Mouse (Mus musculus) gastrocnemius, postnatal 14 days (tissue): ENCODE results near the gene Ghrhr. TPM values are rescaled to one million over a fixed set of nuclear protein-coding genes. Genes with fewer than 3 reads are reported as not detected.

Experiments
- DNase-seq: peaks from one replicate; pipeline ENCODE4 v3.0.0; 2021; ENCODE audit warnings: mixed read lengths
- intact Hi-C: fragments of 180-260 bp; cut with DNase I; formaldehyde crosslinking; loops from one replicate; pipeline ENCODE4 v1.15.1; 2025; ENCODE audit warnings: low total_unique reads
- total RNA-seq, 2 experiments: library from RNA; stranded (reverse); gene quantifications; 2 replicates each; pipeline ENCODE4 v1.2.3; 2021

Gene Ghrhr
- total RNA-seq, 2 experiments from 2014 or later, result not detected

- no peak for DNase-seq
- intact Hi-C loops, result no loop called here
Measured at GRCm38 (mm10) chr6:55350383-55350952, 25.6 kb upstream of the Ghrhr start.

GRCm38 (mm10) chr6:55351712-55352111 is 24.4 kb upstream of the Ghrhr start:
- DNase-seq, result no peak
- intact Hi-C loops, result no loop called here

- intact Hi-C loops, result no loop called here
- DNase-seq, result no peak
Measured at GRCm38 (mm10) chr6:55353711-55354445, 22.2 kb upstream of the Ghrhr start.

GRCm38 (mm10) chr6:55354456-55355117 is 21.5 kb upstream of the Ghrhr start:
- DNase-seq, result no peak
- intact Hi-C loops, result no loop called here

- intact Hi-C loops, result no loop called here
- DNase-seq, result no peak
Measured at GRCm38 (mm10) chr6:55355575-55355974, 20.5 kb upstream of the Ghrhr start.

- intact Hi-C loops, result no loop called here
- DNase-seq, result no peak
Measured at GRCm38 (mm10) chr6:55356017-55356703, 19.9 kb upstream of the Ghrhr start.

- no peak for DNase-seq
- intact Hi-C loops, result no loop called here
Measured at GRCm38 (mm10) chr6:55356976-55357635, 19.0 kb upstream of the Ghrhr start.

- intact Hi-C loops, result no loop called here
- DNase-seq, result no peak
Measured at GRCm38 (mm10) chr6:55357636-55358031, 18.5 kb upstream of the Ghrhr start.

GRCm38 (mm10) chr6:55358731-55359143 is 17.4 kb upstream of the Ghrhr start:
- DNase-seq, result no peak
- intact Hi-C loops, result no loop called here

GRCm38 (mm10) chr6:55362663-55363062 is 13.4 kb upstream of the Ghrhr start:
- intact Hi-C loops, result no loop called here
- DNase-seq, result no peak

- intact Hi-C loops, result no loop called here
- DNase-seq, result no peak
Measured at GRCm38 (mm10) chr6:55367126-55367525, 9.0 kb upstream of the Ghrhr start.

- intact Hi-C loops, result no loop called here
- no peak for DNase-seq
Measured at GRCm38 (mm10) chr6:55370831-55371230, 5.3 kb upstream of the Ghrhr start.

- peak; percentile 35 for DNase-seq
Measured at GRCm38 (mm10) chr6:55376511-55376910, 416 bp downstream of the Ghrhr start.

GRCm38 (mm10) chr6:55377461-55377860 is 1.4 kb downstream of the Ghrhr start:
- intact Hi-C loops, result no loop called here
- no peak for DNase-seq

More at GRCm38 (mm10) chr6:55376511-55376910, 416 bp downstream of the Ghrhr start:
- intact Hi-C loops, result no loop called here

- intact Hi-C loops, result no loop called here
- no peak for DNase-seq
Measured at GRCm38 (mm10) chr6:55379641-55380335, 3.7 kb downstream of the Ghrhr start.

- no peak for DNase-seq
- intact Hi-C loops, result no loop called here
Measured at GRCm38 (mm10) chr6:55381966-55382365, 5.9 kb downstream of the Ghrhr start.

GRCm38 (mm10) chr6:55383897-55384296 is 7.8 kb downstream of the Ghrhr start:
- intact Hi-C loops, result loop anchor here (2.0 kb wide), 1 partner anchor 151 kb away; no protein-coding TSS in a partner anchor
- peak; percentile 55 for DNase-seq

- DNase-seq, result no peak
- intact Hi-C loops, result loop anchor here (2.0 kb wide), 1 partner anchor 152 kb away; no protein-coding TSS in a partner anchor
Measured at GRCm38 (mm10) chr6:55384356-55384951, 8.4 kb downstream of the Ghrhr start.
